Mouse (Mus musculus): ENCODE data around the gene Arfip1. TPM values are rescaled to one million over a fixed set of nuclear protein-coding genes. Genes with fewer than 3 reads are reported as not detected.

Gene Arfip1
- polyA plus RNA-seq, 1 experiment from 2014 or later: 60.9 TPM

DNA sequence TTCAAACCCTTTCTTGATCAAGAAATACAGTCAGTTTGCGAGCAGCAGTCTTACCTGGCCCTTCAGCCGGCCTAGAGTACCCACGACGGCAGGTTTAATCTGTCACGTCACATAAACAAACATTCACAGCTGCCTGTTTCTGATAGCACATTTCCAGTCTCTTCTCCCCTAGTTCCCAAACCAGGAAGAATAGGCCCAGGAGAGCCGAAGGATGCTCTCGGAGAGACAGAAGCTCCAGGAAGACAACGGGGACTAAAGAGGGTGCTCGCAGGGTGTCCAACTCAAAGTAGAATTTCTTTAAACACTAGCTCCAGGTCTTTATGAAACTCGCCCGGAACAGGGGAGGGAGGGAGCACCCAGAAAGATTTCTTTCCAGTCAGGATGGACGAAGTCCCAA lies 103.5 kb downstream of the Arfip1 start:
- TF ChIP-seq CTCF (IDR thresholded peaks at IDR 0.05; ENCODE audit: low read depth): no peak
- no peak for TF ChIP-seq EP300 (optimal IDR thresholded peaks at IDR 0.05)
- Histone ChIP-seq H3K27me3 (ENCODE audit: control insufficient read depth, insufficient read depth, low read length) (no peaks in the 10 kb centered on the region), H3K27ac (replicated peaks) (peak overlapping the region; percentile 63), H3K9me3 (ENCODE audit: control insufficient read depth, low read length) (no peaks in the 10 kb centered on the region), H3K36me3 (ENCODE audit: control insufficient read depth, insufficient read depth, low read length) (no peaks in the 10 kb centered on the region), H3K9ac (ENCODE audit: low read length) (peak overlapping the region; percentile 87), H3K4me1 (replicated peaks; ENCODE audit: control insufficient read depth, insufficient read depth) (peaks cover 2% of the 10 kb centered on the region), H3K4me2 (replicated peaks; ENCODE audit: low read depth) (peak overlapping the region; percentile 100), H3K4me3 (ENCODE audit: low read depth, low read length) (peak overlapping the region; percentile 78)
- no peak for ATAC-seq (ENCODE audit: low FRiP score, low TSS enrichment)
- DNase-seq (ENCODE audit: low spot score): no peak
- 8% methylated on average over 12 of the region's 12 CpGs for WGBS

DNA sequence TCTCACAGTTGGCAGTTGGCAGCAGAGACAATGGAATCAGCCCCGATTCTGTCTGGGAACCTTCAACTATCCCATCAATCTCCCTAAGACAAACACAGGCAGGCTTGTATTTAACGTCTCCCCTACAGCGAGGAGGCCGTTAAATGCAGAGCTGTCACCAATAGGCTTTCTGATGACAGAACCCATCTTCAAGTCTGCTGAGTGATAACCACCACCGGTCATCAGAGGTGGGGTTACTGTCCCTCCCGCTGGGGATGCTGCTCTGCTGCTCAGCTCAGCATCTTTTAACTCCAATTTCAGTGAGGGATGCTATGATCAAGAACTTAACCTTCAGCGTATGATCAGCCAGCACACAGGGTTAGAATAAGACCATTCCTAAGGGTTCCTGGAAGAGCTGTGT lies 104.2 kb downstream of the Arfip1 start:
- H3K4me3 ChIP-seq (ENCODE audit: low read depth, low read length): peak overlapping the region; percentile 78
- 36% methylated on average over 7 of the region's 7 CpGs for WGBS
- ATAC-seq (ENCODE audit: low FRiP score, low TSS enrichment): no peak

GRCm38 (mm10) chr3:84477498-84477897 lies 104.9 kb downstream of the Arfip1 start:
- H3K4me2 ChIP-seq (replicated peaks; ENCODE audit: low read depth): peak overlapping the region; percentile 100
- H3K9me3 ChIP-seq (ENCODE audit: control insufficient read depth, low read length): no peaks in the 10 kb centered on the region
- H3K27ac ChIP-seq (replicated peaks): no peak overlapping the region
- H3K4me3 ChIP-seq (ENCODE audit: low read depth, low read length): peak overlapping the region; percentile 78; the same call in 1 of the 2 replicates
- TF ChIP-seq CTCF (IDR thresholded peaks at IDR 0.05; ENCODE audit: low read depth): no peak
- no peak for TF ChIP-seq EP300 (optimal IDR thresholded peaks at IDR 0.05)
- no peak overlapping the region for H3K9ac ChIP-seq (ENCODE audit: low read length)
- no peaks in the 10 kb centered on the region for H3K36me3 ChIP-seq (ENCODE audit: control insufficient read depth, insufficient read depth, low read length)
- ATAC-seq (ENCODE audit: low FRiP score, low TSS enrichment) (no peak), DNase-seq (ENCODE audit: low spot score) (no peak)
- no peaks in the 10 kb centered on the region for H3K27me3 ChIP-seq (ENCODE audit: control insufficient read depth, insufficient read depth, low read length)
- 89% methylated on average over 1 of the region's 1 CpGs for WGBS
- peaks cover 8% of the 10 kb centered on the region for H3K4me1 ChIP-seq (replicated peaks; ENCODE audit: control insufficient read depth, insufficient read depth)

More for the DNA sequence above, 104.2 kb downstream of the Arfip1 start:
- DNase-seq (ENCODE audit: low spot score): no peak
- Histone ChIP-seq H3K27ac (replicated peaks) (no peak overlapping the region), H3K9me3 (ENCODE audit: control insufficient read depth, low read length) (no peaks in the 10 kb centered on the region), H3K4me2 (replicated peaks; ENCODE audit: low read depth) (peak overlapping the region; percentile 100), H3K4me1 (replicated peaks; ENCODE audit: control insufficient read depth, insufficient read depth) (peaks cover 8% of the 10 kb centered on the region), H3K36me3 (ENCODE audit: control insufficient read depth, insufficient read depth, low read length) (no peaks in the 10 kb centered on the region), H3K9ac (ENCODE audit: low read length) (peak overlapping the region; percentile 87; the same call in 1 of the 2 replicates), H3K27me3 (ENCODE audit: control insufficient read depth, insufficient read depth, low read length) (no peaks in the 10 kb centered on the region)
- TF ChIP-seq CTCF (IDR thresholded peaks at IDR 0.05; ENCODE audit: low read depth) (no peak), EP300 (optimal IDR thresholded peaks at IDR 0.05) (no peak)

DNA sequence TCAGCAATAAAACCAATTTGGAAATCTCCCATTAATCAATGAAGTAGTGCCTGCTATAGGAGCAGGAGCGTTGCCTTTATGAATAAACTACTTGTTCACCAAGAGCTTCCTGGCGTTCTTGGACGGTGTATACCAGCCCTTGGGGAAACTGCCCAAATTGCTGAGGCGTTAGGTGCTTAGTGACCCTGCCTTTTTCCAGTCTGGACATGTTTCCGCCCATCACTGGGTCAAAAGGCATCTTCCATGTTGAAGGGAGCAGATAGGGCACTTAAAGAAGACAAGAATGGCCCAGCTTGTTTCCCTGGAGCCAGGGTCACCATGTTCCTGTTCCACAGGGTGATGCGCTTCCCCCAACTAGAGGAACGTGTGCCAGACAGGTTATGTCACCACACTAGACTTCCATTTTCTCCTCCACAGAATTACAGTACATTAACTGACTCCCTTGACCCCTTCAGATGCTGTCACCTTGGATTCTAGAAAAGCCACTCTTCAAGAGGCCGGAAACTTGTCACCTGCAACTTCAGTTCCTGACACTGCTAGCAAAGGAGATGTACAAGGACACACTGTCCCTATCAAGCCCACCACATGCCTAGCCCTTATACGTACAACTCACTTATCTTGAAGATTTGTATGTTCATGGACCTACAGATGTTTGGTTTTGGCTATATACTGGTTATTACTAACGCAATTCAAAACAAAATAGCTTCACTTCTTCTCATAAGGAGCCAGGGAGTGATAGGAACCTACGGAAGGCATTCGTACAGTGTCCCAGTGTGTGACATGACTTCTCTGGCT lies 107.2 kb downstream of the Arfip1 start:
- 82% methylated on average over 12 of the region's 12 CpGs for WGBS
- ATAC-seq (ENCODE audit: low FRiP score, low TSS enrichment): no peak
- H3K4me3 ChIP-seq (ENCODE audit: low read depth, low read length): no peak overlapping the region

DNA sequence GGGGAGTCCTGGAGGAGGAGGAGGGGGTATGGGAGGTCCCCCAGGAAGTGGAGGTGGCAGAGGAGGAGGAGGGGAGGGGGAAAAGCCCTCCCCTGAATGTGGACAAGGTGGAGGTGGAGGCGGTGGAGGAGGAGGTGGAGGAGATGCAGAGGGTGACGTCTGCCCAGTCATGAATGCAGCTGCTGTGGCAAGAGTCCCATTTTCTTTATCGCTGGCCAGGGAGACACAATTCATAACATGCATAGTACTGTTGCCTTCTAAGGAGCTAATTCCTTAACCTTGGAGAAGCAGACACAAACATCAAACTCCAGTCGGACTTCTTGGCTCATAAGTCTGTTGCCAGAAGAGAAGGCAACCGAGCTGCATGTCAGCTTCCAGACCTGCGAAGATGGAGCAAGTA lies 108.0 kb downstream of the Arfip1 start:
- no peaks in the 10 kb centered on the region for H3K36me3 ChIP-seq (ENCODE audit: control insufficient read depth, insufficient read depth, low read length)
- H3K27me3 ChIP-seq (ENCODE audit: control insufficient read depth, insufficient read depth, low read length): no peaks in the 10 kb centered on the region
- 49% methylated on average over 6 of the region's 6 CpGs for WGBS
- DNase-seq (ENCODE audit: low spot score) (no peak), ATAC-seq (ENCODE audit: low FRiP score, low TSS enrichment) (no peak)
- H3K4me1 ChIP-seq (replicated peaks; ENCODE audit: control insufficient read depth, insufficient read depth): peaks cover 8% of the 10 kb centered on the region
- H3K9ac ChIP-seq (ENCODE audit: low read length): peak overlapping the region; percentile 38
- TF ChIP-seq CTCF (IDR thresholded peaks at IDR 0.05; ENCODE audit: low read depth): no peak
- TF ChIP-seq EP300 (optimal IDR thresholded peaks at IDR 0.05): no peak
- no peak overlapping the region for H3K4me3 ChIP-seq (ENCODE audit: low read depth, low read length)
- H3K27ac ChIP-seq (replicated peaks): peak overlapping the region; percentile 49
- H3K4me2 ChIP-seq (replicated peaks; ENCODE audit: low read depth): peak overlapping the region; percentile 31; the same call in 1 of the 2 replicates
- no peaks in the 10 kb centered on the region for H3K9me3 ChIP-seq (ENCODE audit: control insufficient read depth, low read length)

More for the DNA sequence above, 107.2 kb downstream of the Arfip1 start:
- H3K4me1 ChIP-seq (replicated peaks; ENCODE audit: control insufficient read depth, insufficient read depth): peaks cover 8% of the 10 kb centered on the region
- H3K27me3 ChIP-seq (ENCODE audit: control insufficient read depth, insufficient read depth, low read length): no peaks in the 10 kb centered on the region
- 0 out of 2 replicates have a peak overlapping the region, but pooled peaks have one; percentile 49 for H3K27ac ChIP-seq (replicated peaks)
- DNase-seq (ENCODE audit: low spot score): no peak
- H3K9me3 ChIP-seq (ENCODE audit: control insufficient read depth, low read length): no peaks in the 10 kb centered on the region
- no peaks in the 10 kb centered on the region for H3K36me3 ChIP-seq (ENCODE audit: control insufficient read depth, insufficient read depth, low read length)
- H3K4me2 ChIP-seq (replicated peaks; ENCODE audit: low read depth): no peak overlapping the region
- no peak overlapping the region for H3K9ac ChIP-seq (ENCODE audit: low read length)
- TF ChIP-seq EP300 (optimal IDR thresholded peaks at IDR 0.05): no peak
- TF ChIP-seq CTCF (IDR thresholded peaks at IDR 0.05; ENCODE audit: low read depth): no peak

DNA sequence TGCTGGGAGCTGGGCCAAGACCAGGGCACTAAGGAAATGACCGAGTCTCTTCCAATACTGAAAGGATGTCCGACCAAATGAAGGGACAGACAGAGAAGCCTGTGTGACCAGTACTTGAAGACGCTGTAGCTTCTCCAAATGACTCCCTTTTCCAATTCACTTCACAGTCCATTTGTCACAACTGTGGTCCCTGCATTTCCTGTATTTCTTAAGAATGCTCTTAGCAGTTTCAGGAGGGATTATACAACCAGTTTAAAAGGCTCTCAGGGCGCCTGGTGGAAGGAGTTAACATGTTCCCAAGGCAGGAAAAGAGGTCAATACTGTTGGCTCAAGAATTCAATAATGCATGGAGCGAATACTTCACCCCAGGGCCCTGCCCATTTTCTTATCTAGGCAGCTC lies 109.5 kb downstream of the Arfip1 start:
- DNase-seq (ENCODE audit: low spot score): no peak
- Histone ChIP-seq H3K27ac (replicated peaks) (peak overlapping the region; percentile 41), H3K9me3 (ENCODE audit: control insufficient read depth, low read length) (no peaks in the 10 kb centered on the region), H3K36me3 (ENCODE audit: control insufficient read depth, insufficient read depth, low read length) (no peaks in the 10 kb centered on the region), H3K4me1 (replicated peaks; ENCODE audit: control insufficient read depth, insufficient read depth) (peaks cover 8% of the 10 kb centered on the region), H3K4me2 (replicated peaks; ENCODE audit: low read depth) (peak overlapping the region; percentile 31), H3K9ac (ENCODE audit: low read length) (no peak overlapping the region), H3K27me3 (ENCODE audit: control insufficient read depth, insufficient read depth, low read length) (no peaks in the 10 kb centered on the region), H3K4me3 (ENCODE audit: low read depth, low read length) (0 out of 2 replicates have a peak overlapping the region, but pooled peaks have one; percentile 5)
- no peak; the same call in 1 of the 2 replicates for ATAC-seq (ENCODE audit: low FRiP score, low TSS enrichment)
- TF ChIP-seq CTCF (IDR thresholded peaks at IDR 0.05; ENCODE audit: low read depth) (no peak), EP300 (optimal IDR thresholded peaks at IDR 0.05) (no peak)
- WGBS: 33% methylated on average over 5 of the region's 5 CpGs
